Mouse (Mus musculus): ENCODE data around the gene Rgs7. TPM values are rescaled to one million over a fixed set of nuclear protein-coding genes. Genes with fewer than 3 reads are reported as not detected.

Rgs7 gene
- total RNA-seq (2014; rRNA removed), result 40.5 and 42.8 TPM in 2 replicates
- polyA plus RNA-seq (2015; fragmentation: Nextera tagmentation; extraction: Ambion mirVana), result 48.1 and 50.3 TPM in 2 replicates

DNA sequence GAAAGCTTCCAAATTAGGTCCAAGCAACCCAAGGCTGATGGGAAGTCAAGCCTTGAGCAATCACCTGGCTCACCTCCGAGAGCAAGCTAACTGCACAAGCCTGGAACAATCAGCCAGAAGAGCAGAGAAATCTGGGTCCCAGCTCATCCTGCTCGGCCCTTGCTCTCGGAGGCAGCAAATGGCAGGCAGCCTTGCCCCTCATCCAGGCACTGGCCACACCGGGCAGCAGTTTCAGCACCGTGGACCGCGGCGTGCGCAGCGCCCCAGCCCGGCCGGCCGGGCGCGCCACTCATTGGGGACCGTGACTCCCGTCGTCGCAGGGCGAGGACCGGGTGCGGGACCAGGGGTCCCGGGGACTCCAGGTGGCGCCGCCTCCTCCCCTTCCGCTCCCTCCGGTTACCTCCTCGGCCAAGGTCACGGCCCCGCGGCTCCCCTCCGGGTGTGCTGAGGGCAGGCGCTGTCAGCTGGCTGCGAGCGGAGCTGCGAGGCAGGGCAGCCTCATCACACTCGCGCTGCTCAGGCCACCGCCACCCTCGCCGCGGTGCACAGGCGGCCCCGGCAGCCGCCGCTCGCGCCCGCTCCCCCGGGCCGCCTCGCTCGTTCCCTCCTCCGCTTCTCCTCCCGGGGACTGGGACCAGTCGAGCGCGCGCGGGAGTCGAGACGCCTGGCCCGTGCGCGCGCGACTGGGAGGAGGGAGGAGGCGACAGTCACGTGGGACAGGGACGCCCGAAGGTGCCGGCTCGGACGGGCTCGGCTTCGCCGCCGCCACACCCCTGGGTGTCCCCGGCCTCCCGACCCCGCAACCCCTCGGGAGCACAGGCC, at the start of gene Rgs7:
Rgs7 (minus strand) TSS at position 640 of the 822 bp plus-strand sequence.
- peak within 1 kb of the TSS; percentile 58 for H3K4me2 ChIP-seq (ENCODE audit: low read depth, low read length, poor library complexity, severe bottlenecking)
- H3K9ac ChIP-seq (replicated peaks; ENCODE audit: low read length, poor library complexity, severe bottlenecking), result peak within 1 kb of the TSS; percentile 89
- no peaks in the 10 kb centered on the region for H3K36me3 ChIP-seq (ENCODE audit: insufficient read depth, low read length)
- peak; percentile 27 for TF ChIP-seq CTCF (IDR thresholded peaks at IDR 0.05)
- ATAC-seq (ENCODE audit: low FRiP score) (peak; percentile 91), DNase-seq (ENCODE audit: low spot score) (peak; percentile 85)
- H3K27me3 ChIP-seq (ENCODE audit: insufficient read depth, low read length), result no peaks in the 10 kb centered on the region
- no peaks in the 10 kb centered on the region for H3K9me3 ChIP-seq (ENCODE audit: low read length)
- peak within 1 kb of the TSS; percentile 90 for H3K27ac ChIP-seq (ENCODE audit: low read depth, low read length)
- 0 out of 2 replicates have a peak, but pooled peaks cover 2% of the 10 kb centered on the region for H3K4me1 ChIP-seq (ENCODE audit: insufficient read depth, low read length)
- H3K4me3 ChIP-seq (ENCODE audit: low read depth, low read length), result peak within 1 kb of the TSS; percentile 92
- 0% methylated on average over 42 of the region's 82 CpGs for WGBS

DNA sequence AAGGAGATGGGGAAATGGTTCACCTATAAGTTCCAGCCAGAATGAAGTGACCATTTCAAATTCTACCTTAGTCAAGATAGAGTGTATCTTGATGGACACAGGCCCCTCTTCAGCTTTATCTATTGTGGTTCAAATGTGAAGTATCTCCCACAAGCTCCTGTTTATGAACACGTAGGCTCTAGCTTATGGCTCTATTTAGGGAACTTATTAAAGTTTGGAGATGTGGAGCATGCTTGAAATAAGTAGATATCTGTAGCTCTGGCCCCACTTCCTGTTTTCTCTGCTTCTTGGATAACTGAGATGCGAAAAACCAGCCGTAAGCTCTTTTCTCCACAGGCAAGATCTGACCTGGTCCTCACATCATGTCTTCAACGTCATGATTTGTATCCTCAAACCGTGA, 48.4 kb upstream of the Rgs7 start:
- no peak for DNase-seq (ENCODE audit: low spot score)
- Histone ChIP-seq H3K9me3 (ENCODE audit: low read length) (no peaks in the 10 kb centered on the region), H3K4me1 (ENCODE audit: insufficient read depth, low read length) (no peaks in the 10 kb centered on the region), H3K4me2 (ENCODE audit: low read depth, low read length, poor library complexity, severe bottlenecking) (no peak overlapping the region), H3K36me3 (ENCODE audit: insufficient read depth, low read length) (no peaks in the 10 kb centered on the region), H3K27ac (ENCODE audit: low read depth, low read length) (no peak overlapping the region), H3K4me3 (ENCODE audit: low read depth, low read length) (no peak overlapping the region), H3K9ac (replicated peaks; ENCODE audit: low read length, poor library complexity, severe bottlenecking) (no peak overlapping the region), H3K27me3 (ENCODE audit: insufficient read depth, low read length) (no peaks in the 10 kb centered on the region)
- ATAC-seq (ENCODE audit: low FRiP score), result no peak
- WGBS, result 90% methylated on average over 5 of the region's 5 CpGs
- no peak for TF ChIP-seq CTCF (IDR thresholded peaks at IDR 0.05)

- 73% methylated on average over 1 of the region's 1 CpGs for WGBS
- ATAC-seq (ENCODE audit: low FRiP score) (no peak), DNase-seq (ENCODE audit: low spot score) (no peak)
- TF ChIP-seq CTCF (IDR thresholded peaks at IDR 0.05), result no peak
- Histone ChIP-seq H3K4me1 (ENCODE audit: insufficient read depth, low read length) (no peaks in the 10 kb centered on the region), H3K27ac (ENCODE audit: low read depth, low read length) (no peak overlapping the region), H3K4me3 (ENCODE audit: low read depth, low read length) (no peak overlapping the region), H3K4me2 (ENCODE audit: low read depth, low read length, poor library complexity, severe bottlenecking) (no peak overlapping the region), H3K27me3 (ENCODE audit: insufficient read depth, low read length) (no peaks in the 10 kb centered on the region), H3K9me3 (ENCODE audit: low read length) (no peaks in the 10 kb centered on the region), H3K9ac (replicated peaks; ENCODE audit: low read length, poor library complexity, severe bottlenecking) (no peak overlapping the region), H3K36me3 (ENCODE audit: insufficient read depth, low read length) (no peaks in the 10 kb centered on the region)
These were observed 45.0 kb upstream of the Rgs7 start for GRCm38 (mm10) chr1:175537321-175537720.

DNA sequence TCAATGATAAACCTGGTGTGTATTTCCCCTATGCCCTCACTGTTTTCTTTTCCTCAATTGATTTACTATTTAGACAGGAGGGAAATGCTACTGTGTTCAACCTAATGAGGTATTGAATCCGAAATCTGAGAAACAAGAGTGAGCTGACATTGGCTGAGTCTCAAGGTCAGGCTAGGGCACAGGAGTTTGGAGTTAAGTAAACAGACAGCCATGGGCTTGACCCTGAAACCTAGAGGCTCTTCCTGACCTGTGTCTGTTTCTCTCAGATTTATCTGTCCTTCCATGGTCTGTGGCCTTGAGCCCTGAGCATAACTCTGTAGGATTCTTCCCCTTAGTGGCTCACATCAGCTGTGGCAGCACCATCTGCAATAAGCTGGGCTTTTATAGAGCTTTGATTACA, 37.6 kb upstream of the Rgs7 start:
- no peaks in the 10 kb centered on the region for H3K36me3 ChIP-seq (ENCODE audit: insufficient read depth, low read length)
- H3K4me2 ChIP-seq (ENCODE audit: low read depth, low read length, poor library complexity, severe bottlenecking), result no peak overlapping the region
- no peak for DNase-seq (ENCODE audit: low spot score)
- no peaks in the 10 kb centered on the region for H3K4me1 ChIP-seq (ENCODE audit: insufficient read depth, low read length)
- H3K9ac ChIP-seq (replicated peaks; ENCODE audit: low read length, poor library complexity, severe bottlenecking), result no peak overlapping the region
- 72% methylated on average over 1 of the region's 1 CpGs for WGBS
- H3K27ac ChIP-seq (ENCODE audit: low read depth, low read length), result no peak overlapping the region
- ATAC-seq (ENCODE audit: low FRiP score), result no peak
- no peak overlapping the region for H3K4me3 ChIP-seq (ENCODE audit: low read depth, low read length)
- H3K27me3 ChIP-seq (ENCODE audit: insufficient read depth, low read length), result no peaks in the 10 kb centered on the region
- no peaks in the 10 kb centered on the region for H3K9me3 ChIP-seq (ENCODE audit: low read length)
- no peak for TF ChIP-seq CTCF (IDR thresholded peaks at IDR 0.05)

- Histone ChIP-seq H3K27me3 (ENCODE audit: insufficient read depth, low read length) (no peaks in the 10 kb centered on the region), H3K27ac (ENCODE audit: low read depth, low read length) (no peak overlapping the region), H3K4me1 (ENCODE audit: insufficient read depth, low read length) (no peaks in the 10 kb centered on the region), H3K36me3 (ENCODE audit: insufficient read depth, low read length) (no peaks in the 10 kb centered on the region), H3K9me3 (ENCODE audit: low read length) (no peaks in the 10 kb centered on the region), H3K4me2 (ENCODE audit: low read depth, low read length, poor library complexity, severe bottlenecking) (no peak overlapping the region), H3K9ac (replicated peaks; ENCODE audit: low read length, poor library complexity, severe bottlenecking) (no peak overlapping the region), H3K4me3 (ENCODE audit: low read depth, low read length) (no peak overlapping the region)
- WGBS, result 87% methylated on average over 3 of the region's 3 CpGs
- no peak for DNase-seq (ENCODE audit: low spot score)
- no peak for ATAC-seq (ENCODE audit: low FRiP score)
- TF ChIP-seq CTCF (IDR thresholded peaks at IDR 0.05), result no peak
These were observed 32.5 kb upstream of the Rgs7 start for GRCm38 (mm10) chr1:175524626-175525294.

GRCm38 (mm10) chr1:175523572-175523971, 31.3 kb upstream of the Rgs7 start:
- H3K9me3 ChIP-seq (ENCODE audit: low read length), result no peaks in the 10 kb centered on the region
- H3K4me3 ChIP-seq (ENCODE audit: low read depth, low read length), result no peak overlapping the region
- 92% methylated on average over 2 of the region's 2 CpGs for WGBS
- no peaks in the 10 kb centered on the region for H3K36me3 ChIP-seq (ENCODE audit: insufficient read depth, low read length)
- TF ChIP-seq CTCF (IDR thresholded peaks at IDR 0.05), result no peak
- H3K4me2 ChIP-seq (ENCODE audit: low read depth, low read length, poor library complexity, severe bottlenecking), result no peak overlapping the region
- H3K27ac ChIP-seq (ENCODE audit: low read depth, low read length), result no peak overlapping the region
- no peak for ATAC-seq (ENCODE audit: low FRiP score)
- H3K27me3 ChIP-seq (ENCODE audit: insufficient read depth, low read length), result no peaks in the 10 kb centered on the region
- no peak for DNase-seq (ENCODE audit: low spot score)
- H3K4me1 ChIP-seq (ENCODE audit: insufficient read depth, low read length), result no peaks in the 10 kb centered on the region
- no peak overlapping the region for H3K9ac ChIP-seq (replicated peaks; ENCODE audit: low read length, poor library complexity, severe bottlenecking)
